Mouse (Mus musculus) embryonic fibroblast, embryonic 13.5 days (primary cell): Measurements from ENCODE around the gene Slc9a9.

Experiments used
- CTCF ChIP-seq: IDR thresholded peaks from 2 replicates; pipeline ENCODE4 v1.5.1; 2011; ENCODE audit warnings: mild to moderate bottlenecking, control low read depth, low read length, moderate library complexity, borderline replicate concordance; ENCODE audit not compliant: insufficient read depth
- POLR2A ChIP-seq: IDR thresholded peaks from 2 replicates; pipeline ENCODE4 v1.6.1; 2011; ENCODE audit warnings: low read depth, mild to moderate bottlenecking, control low read depth, low read length, moderate library complexity

- TF ChIP-seq CTCF (no peak), POLR2A (no peak)
Observed at GRCm38 (mm10) chr9:95149206-95149729, 479.6 kb downstream of the Slc9a9 start.
